Mouse (Mus musculus) forebrain, embryonic 13.5 days (tissue): ENCODE data around the gene Lrp2. TPM values are rescaled to one million over a fixed set of nuclear protein-coding genes. Genes with fewer than 3 reads are reported as not detected.
A peak's percentile ranks its signal among the peaks of the same experiment; 100 is the strongest.

ENCODE experiments used
- ATAC-seq: fragments of 200-750 bp; cut with Nextera tagmentation; 2 replicates; pipeline ENCODE4 v1.8.0; 2017
- H3K27ac ChIP-seq: fragments of 300-500 bp; sonication (generic); 2 replicates; pipeline ENCODE4 v1.5.1; 2015; ENCODE audit warnings: inconsistent platforms, mild to moderate bottlenecking, moderate library complexity
- H3K27me3 ChIP-seq: fragments of 300-500 bp; sonication (generic); 2 replicates; pipeline ENCODE4 v1.6.1; 2015; ENCODE audit warnings: mild to moderate bottlenecking, inconsistent platforms
- H3K36me3 ChIP-seq: fragments of 300-500 bp; sonication (generic); 2 replicates; pipeline ENCODE4 v1.6.1; 2015; ENCODE audit warnings: mild to moderate bottlenecking, inconsistent platforms; ENCODE audit not compliant: poor library complexity, severe bottlenecking
- H3K4me1 ChIP-seq: fragments of 300-500 bp; sonication (generic); 2 replicates; pipeline ENCODE4 v1.6.1; 2015; ENCODE audit warnings: inconsistent platforms
- H3K4me2 ChIP-seq: fragments of 300-500 bp; sonication (generic); 2 replicates; pipeline ENCODE4 v1.6.1; 2015; ENCODE audit warnings: inconsistent platforms, mild to moderate bottlenecking, moderate library complexity
- H3K4me3 ChIP-seq: fragments of 300-500 bp; sonication (generic); 2 replicates; pipeline ENCODE4 v1.5.1; 2015; ENCODE audit warnings: mild to moderate bottlenecking, inconsistent platforms
- H3K9ac ChIP-seq: fragments of 300-500 bp; sonication (generic); 2 replicates; pipeline ENCODE4 v1.6.1; 2015; ENCODE audit warnings: mild to moderate bottlenecking, inconsistent platforms
- H3K9me3 ChIP-seq: fragments of 300-500 bp; sonication (generic); replicated peaks from 2 replicates; pipeline ENCODE4 v1.6.1; 2016; ENCODE audit warnings: inconsistent platforms
- WGBS: fragments of 180-500 bp; shearing (Covaris S2); methylation state at CpG from one replicate; pipeline ENCODE4 v1.1.7; 2015; 5-methylcytosine and 5-hydroxymethylcytosine counted together
- polyA plus RNA-seq: library from polyadenylated mRNA; unstranded; fragments of >200 nt; fragmentation: Nextera tagmentation; extraction: Ambion mirVana; gene quantifications from 2 replicates; pipeline ENCODE4 v1.2.1, GENCODE M21; 2015

Lrp2 gene
- polyA plus RNA-seq, 1 experiment from 2014 or later = 0.75 TPM

DNA sequence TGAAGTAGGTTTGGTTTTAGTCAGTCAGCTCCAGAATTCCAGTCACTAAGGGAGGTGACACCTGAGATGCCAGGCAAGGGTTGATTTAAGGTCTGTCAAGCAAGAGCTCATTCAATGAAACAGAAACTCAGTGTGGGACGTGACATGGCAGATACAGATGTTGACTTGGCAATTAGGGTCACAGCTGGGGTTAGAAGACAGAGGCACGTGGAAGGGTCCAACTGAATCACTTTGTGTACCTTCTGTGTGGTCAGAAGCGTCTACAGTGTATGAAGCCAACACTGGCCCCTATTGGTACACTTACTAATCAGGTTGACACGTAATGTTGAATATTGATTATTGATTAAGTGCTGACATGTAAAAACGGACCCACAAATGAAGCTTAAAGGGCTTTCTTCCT is 161.0 kb downstream of the Lrp2 start:
- WGBS = 77% methylated on average over 5 of the region's 5 CpGs
- Histone ChIP-seq H3K4me3 (no peak overlapping the region), H3K4me2 (no peak overlapping the region), H3K27me3 (peaks cover 13% of the 10 kb centered on the region), H3K27ac (no peak overlapping the region), H3K4me1 (no peaks in the 10 kb centered on the region), H3K9me3 (no peaks in the 10 kb centered on the region), H3K9ac (no peak overlapping the region), H3K36me3 (no peaks in the 10 kb centered on the region)
- ATAC-seq = no peak

DNA sequence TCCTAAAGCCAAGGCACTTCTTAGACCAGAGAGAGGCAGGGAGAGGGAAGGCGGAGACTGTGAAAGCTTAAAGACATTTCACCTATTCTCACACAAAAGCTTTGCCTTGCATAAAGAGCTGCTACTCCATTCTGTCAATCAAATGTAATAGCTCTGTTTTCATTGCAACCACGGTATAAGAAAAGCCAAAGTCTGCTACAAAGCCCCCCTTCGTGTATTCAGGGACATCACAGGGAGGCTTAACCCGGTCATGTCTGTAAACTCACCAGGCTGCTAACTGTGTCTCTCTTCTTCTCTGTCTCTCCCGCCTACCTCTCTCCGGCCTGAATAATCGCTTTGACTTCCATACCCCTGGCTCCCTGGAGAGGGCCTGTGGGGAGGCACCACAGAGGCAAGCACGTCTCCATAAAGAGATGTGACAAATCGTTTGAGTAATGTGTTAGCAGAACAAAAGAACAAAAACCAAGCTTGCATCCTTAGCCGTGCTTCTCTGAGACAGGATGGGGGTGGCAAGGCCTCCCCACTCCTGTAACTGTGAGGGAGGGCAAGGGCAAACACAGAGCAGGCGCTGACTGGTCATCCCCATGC is 167.5 kb downstream of the Lrp2 start:
- 2% methylated on average over 11 of the region's 11 CpGs for WGBS
- Histone ChIP-seq H3K9ac (no peak overlapping the region), H3K27ac (peak overlapping the region; percentile 44)

GRCm38 (mm10) chr2:69415070-69415469 is 170.8 kb downstream of the Lrp2 start:
- no peak overlapping the region for H3K4me3 ChIP-seq
- no peak overlapping the region for H3K27ac ChIP-seq
- 89% methylated on average over 6 of the region's 6 CpGs for WGBS
- no peaks in the 10 kb centered on the region for H3K36me3 ChIP-seq
- H3K4me1 ChIP-seq = peaks cover 22% of the 10 kb centered on the region
- no peaks in the 10 kb centered on the region for H3K9me3 ChIP-seq
- peaks cover 24% of the 10 kb centered on the region for H3K27me3 ChIP-seq
- no peak overlapping the region for H3K9ac ChIP-seq
- no peak for ATAC-seq
- H3K4me2 ChIP-seq = no peak overlapping the region

More for the DNA sequence above, 167.5 kb downstream of the Lrp2 start:
- Histone ChIP-seq H3K9me3 (no peaks in the 10 kb centered on the region), H3K36me3 (no peaks in the 10 kb centered on the region), H3K4me3 (no peak overlapping the region), H3K4me1 (peaks cover 22% of the 10 kb centered on the region), H3K27me3 (peaks cover 37% of the 10 kb centered on the region), H3K4me2 (peak overlapping the region; percentile 44)
- ATAC-seq = peak; percentile 84

DNA sequence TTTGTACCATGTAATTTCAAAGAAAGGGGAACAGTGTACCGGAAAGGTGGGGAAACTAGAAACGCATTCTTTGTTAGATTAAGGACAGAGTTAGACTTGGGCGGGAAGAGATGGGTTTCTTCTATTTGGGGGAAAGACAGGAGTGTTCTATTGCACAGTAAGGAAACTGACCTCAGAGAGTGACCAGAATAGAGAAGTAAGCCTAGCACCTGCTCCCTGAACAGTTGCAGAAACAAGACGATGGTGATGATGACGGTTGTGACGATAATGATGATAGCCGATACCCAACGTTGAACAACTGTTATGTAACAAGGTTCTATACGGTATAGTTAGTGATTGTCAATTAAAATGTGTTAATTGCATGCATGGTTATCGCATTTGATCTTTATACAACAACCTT is 171.3 kb downstream of the Lrp2 start:
- Histone ChIP-seq H3K27ac (no peak overlapping the region), H3K4me2 (no peak overlapping the region), H3K4me3 (no peak overlapping the region), H3K9me3 (no peaks in the 10 kb centered on the region), H3K4me1 (peaks cover 22% of the 10 kb centered on the region), H3K27me3 (peaks cover 24% of the 10 kb centered on the region), H3K36me3 (no peaks in the 10 kb centered on the region), H3K9ac (no peak overlapping the region)
- no peak for ATAC-seq
- WGBS = 94% methylated on average over 10 of the region's 10 CpGs

DNA sequence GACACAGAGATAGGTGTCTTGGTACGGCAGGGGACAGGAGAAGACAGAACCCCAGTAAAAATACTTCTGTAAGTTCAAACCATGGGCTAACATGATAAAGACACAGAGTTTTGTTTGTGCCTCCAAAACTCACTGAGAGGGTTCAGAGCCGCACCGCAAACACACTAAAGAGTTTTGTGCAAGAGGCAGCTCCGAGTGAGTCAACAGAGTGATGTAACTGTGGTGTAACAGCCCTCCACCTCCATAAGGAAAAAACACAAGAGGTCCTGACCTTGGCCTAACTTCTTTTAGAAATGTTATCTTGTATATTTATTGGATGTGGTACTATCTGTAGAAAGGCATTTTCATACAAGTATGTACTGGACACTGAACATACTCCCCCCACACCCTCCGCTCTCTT is 180.2 kb downstream of the Lrp2 start:
- H3K4me3 ChIP-seq = no peak overlapping the region
- no peak overlapping the region for H3K4me2 ChIP-seq
- H3K9me3 ChIP-seq = no peaks in the 10 kb centered on the region
- H3K27me3 ChIP-seq = no peaks in the 10 kb centered on the region
- no peaks in the 10 kb centered on the region for H3K36me3 ChIP-seq
- no peak for ATAC-seq
- WGBS = 93% methylated on average over 5 of the region's 5 CpGs
- H3K9ac ChIP-seq = no peak overlapping the region
- H3K4me1 ChIP-seq = no peaks in the 10 kb centered on the region
- H3K27ac ChIP-seq = no peak overlapping the region

DNA sequence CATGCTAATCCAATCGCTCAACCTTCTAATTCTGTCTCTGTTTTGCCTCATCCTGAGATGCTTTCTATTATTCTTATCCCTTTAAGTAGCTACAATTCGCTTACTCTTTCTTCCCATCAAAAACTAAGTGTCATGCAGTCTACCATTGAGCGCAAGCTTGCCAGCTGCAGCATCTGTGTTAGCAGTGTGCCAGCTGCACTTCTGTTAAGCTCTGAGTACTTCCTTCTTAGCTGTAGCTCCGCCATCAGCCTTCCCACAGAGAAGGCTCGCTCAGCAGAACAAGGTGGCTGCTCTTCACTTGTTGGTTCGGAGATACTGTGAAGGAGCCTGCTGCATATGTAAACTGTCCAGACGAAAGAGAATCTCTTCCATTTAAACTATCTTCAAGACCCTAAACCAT is 183.6 kb downstream of the Lrp2 start:
- no peak overlapping the region for H3K9ac ChIP-seq
- WGBS = 82% methylated on average over 7 of the region's 7 CpGs
- H3K27me3 ChIP-seq = no peaks in the 10 kb centered on the region
- no peak overlapping the region for H3K4me3 ChIP-seq
- H3K27ac ChIP-seq = no peak overlapping the region
- H3K36me3 ChIP-seq = no peaks in the 10 kb centered on the region
- H3K4me2 ChIP-seq = no peak overlapping the region
- no peak; the same call in 1 of the 2 replicates for ATAC-seq
- no peaks in the 10 kb centered on the region for H3K9me3 ChIP-seq
- H3K4me1 ChIP-seq = no peaks in the 10 kb centered on the region

- Histone ChIP-seq H3K27ac (no peak overlapping the region), H3K4me1 (no peaks in the 10 kb centered on the region), H3K27me3 (no peaks in the 10 kb centered on the region), H3K4me2 (no peak overlapping the region), H3K9ac (no peak overlapping the region), H3K4me3 (no peak overlapping the region), H3K9me3 (no peaks in the 10 kb centered on the region), H3K36me3 (no peaks in the 10 kb centered on the region)
- WGBS = 88% methylated on average over 6 of the region's 6 CpGs
- ATAC-seq = no peak
These were observed 184.0 kb downstream of the Lrp2 start for GRCm38 (mm10) chr2:69401891-69402290.

GRCm38 (mm10) chr2:69400866-69401604 is 184.8 kb downstream of the Lrp2 start:
- ATAC-seq = no peak
- Histone ChIP-seq H3K4me3 (no peak overlapping the region), H3K4me2 (no peak overlapping the region), H3K27ac (no peak overlapping the region), H3K27me3 (no peaks in the 10 kb centered on the region), H3K9ac (no peak overlapping the region), H3K36me3 (no peaks in the 10 kb centered on the region), H3K4me1 (no peaks in the 10 kb centered on the region), H3K9me3 (no peaks in the 10 kb centered on the region)
- WGBS = 78% methylated on average over 7 of the region's 7 CpGs

- WGBS = 88% methylated on average over 12 of the region's 12 CpGs
- ATAC-seq = no peak
- no peaks in the 10 kb centered on the region for H3K9me3 ChIP-seq
- no peaks in the 10 kb centered on the region for H3K4me1 ChIP-seq
- H3K27ac ChIP-seq = no peak overlapping the region
- no peak overlapping the region for H3K9ac ChIP-seq
- H3K36me3 ChIP-seq = no peaks in the 10 kb centered on the region
- H3K4me2 ChIP-seq = no peak overlapping the region
- no peak overlapping the region for H3K4me3 ChIP-seq
- H3K27me3 ChIP-seq = no peaks in the 10 kb centered on the region
These were observed 189.0 kb downstream of the Lrp2 start for GRCm38 (mm10) chr2:69396760-69397435.

- H3K9me3 ChIP-seq = no peaks in the 10 kb centered on the region
- no peak overlapping the region for H3K4me3 ChIP-seq
- H3K4me2 ChIP-seq = no peak overlapping the region
- 81% methylated on average over 9 of the region's 9 CpGs for WGBS
- H3K27ac ChIP-seq = no peak overlapping the region
- ATAC-seq = no peak
- H3K4me1 ChIP-seq = no peaks in the 10 kb centered on the region
- no peak overlapping the region for H3K9ac ChIP-seq
- H3K36me3 ChIP-seq = no peaks in the 10 kb centered on the region
- no peaks in the 10 kb centered on the region for H3K27me3 ChIP-seq
These were observed 190.1 kb downstream of the Lrp2 start for GRCm38 (mm10) chr2:69395597-69396248.

GRCm38 (mm10) chr2:69393947-69394346 is 191.9 kb downstream of the Lrp2 start:
- Histone ChIP-seq H3K4me1 (no peaks in the 10 kb centered on the region), H3K27ac (no peak overlapping the region), H3K9ac (no peak overlapping the region), H3K9me3 (no peaks in the 10 kb centered on the region), H3K27me3 (no peaks in the 10 kb centered on the region), H3K4me3 (no peak overlapping the region), H3K4me2 (no peak overlapping the region), H3K36me3 (no peaks in the 10 kb centered on the region)
- ATAC-seq = no peak
- 91% methylated on average over 2 of the region's 2 CpGs for WGBS
